Mouse (Mus musculus) small intestine, adult 2 months (tissue): ENCODE results near the gene Mlycd. TPM values are rescaled to one million over a fixed set of nuclear protein-coding genes. Genes with fewer than 3 reads are reported as not detected.
A peak's percentile ranks its signal among the peaks of the same experiment; 100 is the strongest.

Experiments
- H3K27ac ChIP-seq: fragments of 200-500 bp; 2 replicates; pipeline ENCODE4 v1.5.1; 2012; ENCODE audit warnings: low read depth, low read length, control low read depth, inconsistent platforms; ENCODE audit not compliant: insufficient read depth
- H3K27me3 ChIP-seq: fragments of 200-500 bp; 2 replicates; pipeline ENCODE4 v1.6.1; 2012; ENCODE audit warnings: mild to moderate bottlenecking, moderate library complexity, low read length, inconsistent platforms; ENCODE audit not compliant: control insufficient read depth, insufficient read depth
- H3K36me3 ChIP-seq: fragments of 200-500 bp; 2 replicates; pipeline ENCODE4 v1.6.1; 2012; ENCODE audit warnings: mild to moderate bottlenecking, low read length, control low read depth, inconsistent platforms; ENCODE audit not compliant: control insufficient read depth, insufficient read depth
- H3K4me1 ChIP-seq: fragments of 200-500 bp; 2 replicates; pipeline ENCODE4 v1.6.1; 2012; ENCODE audit warnings: low read length, inconsistent platforms, mixed read lengths; ENCODE audit not compliant: control insufficient read depth, insufficient read depth, insufficient read length
- H3K4me3 ChIP-seq: fragments of 200-500 bp; 2 replicates; pipeline ENCODE4 v1.5.1; 2012; ENCODE audit warnings: low read depth, mild to moderate bottlenecking, control low read depth, inconsistent platforms, low read length, moderate library complexity
- CTCF ChIP-seq: fragments of 200-500 bp; IDR thresholded peaks from 2 replicates; pipeline ENCODE4 v1.5.1; 2012; ENCODE audit warnings: low read depth, mild to moderate bottlenecking, control low read depth, inconsistent platforms, low read length, moderate library complexity, mixed read lengths; ENCODE audit not compliant: insufficient replicate concordance, insufficient read length; ENCODE audit errors: extremely low read depth
- POLR2A ChIP-seq: fragments of 200-500 bp; IDR thresholded peaks from 2 replicates; pipeline ENCODE4 v1.6.1; 2012; ENCODE audit warnings: low read depth, mild to moderate bottlenecking, control low read depth, inconsistent platforms, low read length, moderate library complexity
- WGBS: fragments of 180-500 bp; shearing (Covaris S2); methylation state at CpG from one replicate; pipeline ENCODE4 v1.1.7; 2018; 5-methylcytosine and 5-hydroxymethylcytosine counted together
- polyA plus RNA-seq: library from polyadenylated mRNA; depleted of rRNA; stranded (reverse); fragments of >200 nt; gene quantifications from 2 replicates; pipeline ENCODE4 v1.2.3, GENCODE M21; 2012

The Mlycd gene
- polyA plus RNA-seq, 1 experiment, result 49.6 TPM

DNA sequence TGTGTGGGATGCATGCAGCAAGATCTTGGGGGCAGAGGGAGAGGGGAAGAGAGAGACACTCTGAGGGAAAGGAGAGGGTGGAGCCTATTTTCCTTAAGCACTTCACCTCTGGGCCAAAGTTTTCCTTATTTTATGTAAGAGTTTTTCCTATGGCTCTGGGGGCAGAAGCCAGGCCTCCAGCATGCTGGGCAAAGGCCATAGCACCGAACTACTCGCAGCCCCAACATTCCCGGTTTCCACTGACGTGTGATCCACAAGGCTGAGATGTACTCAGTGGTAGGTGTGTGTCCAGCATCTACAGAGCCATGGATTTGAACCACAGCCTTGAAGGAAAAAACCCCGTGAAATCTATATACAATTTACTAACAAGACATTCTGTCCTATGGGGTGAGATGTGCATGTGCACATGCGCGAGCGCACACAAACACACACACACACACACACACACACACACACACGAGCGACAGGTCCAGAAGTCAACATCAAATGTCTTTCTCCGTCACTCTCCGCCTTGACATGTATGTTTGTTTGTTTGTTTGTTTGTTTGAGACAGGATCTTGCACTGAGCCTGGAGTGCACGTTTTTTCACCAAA is 39.0 kb downstream of the Mlycd start, which contains the start of gene Osgin1:
Gene Osgin1 (plus strand): TSS at position 543 of the 593 bp plus-strand sequence.
- peak within 1 kb of the TSS; percentile 72 for H3K27ac ChIP-seq
- no peak within 1 kb of the TSS for H3K4me3 ChIP-seq
- 90% methylated on average over 13 of the region's 13 CpGs for WGBS
- H3K4me1 ChIP-seq, result peaks cover 48% of the 10 kb centered on the region
- no peaks in the 10 kb centered on the region for H3K27me3 ChIP-seq
- TF ChIP-seq CTCF, result no peak
- H3K36me3 ChIP-seq, result no peaks in the 10 kb centered on the region

DNA sequence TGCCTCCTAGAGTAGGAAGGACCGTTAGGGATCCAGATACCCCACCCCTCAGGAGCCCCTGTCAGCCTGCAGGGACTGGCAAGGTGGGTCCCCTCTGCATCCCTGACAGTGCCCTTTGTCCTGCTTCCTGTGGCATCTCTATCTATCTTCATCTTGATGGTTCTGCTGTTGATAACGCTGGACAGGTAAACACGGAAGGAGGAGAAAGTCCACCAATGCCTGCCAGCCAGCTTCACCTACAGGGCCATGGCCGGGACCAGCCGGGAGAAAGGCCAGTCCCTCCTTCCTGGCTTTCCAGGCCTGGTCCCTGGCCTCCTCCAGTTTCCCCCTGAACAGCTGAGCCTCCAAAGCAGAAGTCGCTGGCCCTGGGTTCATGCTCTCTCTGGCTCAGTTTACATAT is 39.9 kb downstream of the Mlycd start:
- TF ChIP-seq POLR2A (no peak), CTCF (no peak)
- Histone ChIP-seq H3K4me1 (peaks cover 46% of the 10 kb centered on the region), H3K36me3 (no peaks in the 10 kb centered on the region), H3K27me3 (no peaks in the 10 kb centered on the region), H3K27ac (peak overlapping the region; percentile 72), H3K4me3 (no peak overlapping the region)
- 36% methylated on average over 6 of the region's 6 CpGs for WGBS

DNA sequence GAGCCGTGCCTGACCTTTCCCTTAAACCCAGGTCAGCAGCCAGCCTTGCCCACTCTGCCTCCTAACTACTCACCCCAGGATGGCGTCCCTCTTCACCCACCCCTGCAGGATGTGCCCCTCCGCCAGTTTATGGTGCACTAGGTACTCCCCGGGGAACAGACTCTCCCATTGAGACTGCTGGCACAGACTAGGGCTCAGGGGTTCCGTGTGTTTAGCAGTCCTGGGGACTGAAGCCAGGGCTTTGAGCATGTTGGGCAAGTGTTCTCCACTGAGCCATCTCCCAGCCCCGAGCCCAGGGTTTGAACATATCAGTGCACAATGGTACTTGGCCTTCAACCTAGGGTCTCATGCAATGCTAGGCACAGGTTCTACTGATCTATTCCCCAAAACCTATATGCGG is 40.8 kb downstream of the Mlycd start:
- Histone ChIP-seq H3K27me3 (no peaks in the 10 kb centered on the region), H3K4me1 (peaks cover 48% of the 10 kb centered on the region), H3K36me3 (peaks cover 3% of the 10 kb centered on the region; the same call in 1 of the 2 replicates), H3K27ac (no peak overlapping the region), H3K4me3 (no peak overlapping the region)
- 94% methylated on average over 7 of the region's 7 CpGs for WGBS
- TF ChIP-seq CTCF, result no peak
- no peak for TF ChIP-seq POLR2A

DNA sequence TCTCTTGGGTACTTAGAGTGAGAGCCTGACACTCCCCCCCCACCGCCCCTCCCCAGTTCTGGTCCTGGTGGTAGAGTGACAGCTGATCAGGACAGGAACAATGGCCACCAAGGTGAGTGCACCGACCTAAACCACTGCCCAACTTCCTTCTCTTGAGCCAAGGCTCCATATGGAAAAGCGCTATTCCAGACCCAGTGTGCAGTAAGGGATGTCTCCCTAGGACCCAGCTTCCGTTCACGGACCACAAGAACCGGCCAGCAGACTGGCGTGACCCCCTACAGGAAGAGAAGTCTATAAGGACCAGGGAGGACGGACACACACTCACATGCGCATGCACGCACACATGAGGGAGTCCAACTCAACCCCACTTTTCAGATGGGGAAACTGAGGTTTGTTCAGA is 41.7 kb downstream of the Mlycd start:
- TF ChIP-seq POLR2A (no peak), CTCF (no peak)
- peaks cover 54% of the 10 kb centered on the region for H3K4me1 ChIP-seq
- H3K36me3 ChIP-seq, result peaks cover 5% of the 10 kb centered on the region
- 82% methylated on average over 10 of the region's 10 CpGs for WGBS
- no peaks in the 10 kb centered on the region for H3K27me3 ChIP-seq
- peak overlapping the region; percentile 83 for H3K4me3 ChIP-seq
- peak overlapping the region; percentile 60 for H3K27ac ChIP-seq

DNA sequence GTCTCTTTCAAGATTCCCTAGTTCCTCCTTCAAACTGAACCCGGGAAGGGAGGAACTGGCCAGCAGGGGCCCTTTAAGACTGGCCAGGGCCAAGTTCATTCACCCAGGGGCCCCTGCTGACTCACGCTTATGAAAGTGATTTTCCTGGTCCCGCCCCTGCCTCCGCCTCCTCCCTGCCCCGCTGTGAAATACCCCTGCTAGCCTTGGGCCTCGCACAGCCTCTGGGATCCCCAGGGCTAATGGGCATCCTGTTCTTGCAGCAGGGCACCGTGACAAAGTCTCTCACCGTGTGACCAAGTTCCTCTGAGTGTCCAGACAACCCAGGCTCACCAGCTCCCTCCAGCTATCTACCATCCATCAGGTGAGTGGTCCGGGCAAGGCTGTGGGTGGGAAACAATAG is 42.3 kb downstream of the Mlycd start:
- Histone ChIP-seq H3K36me3 (peaks cover 11% of the 10 kb centered on the region), H3K4me1 (peaks cover 58% of the 10 kb centered on the region), H3K27ac (peak overlapping the region; percentile 85), H3K27me3 (no peaks in the 10 kb centered on the region), H3K4me3 (peak overlapping the region; percentile 83)
- TF ChIP-seq POLR2A (peak; percentile 99), CTCF (no peak; the same call in 1 of the 2 replicates)
- 5% methylated on average over 9 of the region's 9 CpGs for WGBS

DNA sequence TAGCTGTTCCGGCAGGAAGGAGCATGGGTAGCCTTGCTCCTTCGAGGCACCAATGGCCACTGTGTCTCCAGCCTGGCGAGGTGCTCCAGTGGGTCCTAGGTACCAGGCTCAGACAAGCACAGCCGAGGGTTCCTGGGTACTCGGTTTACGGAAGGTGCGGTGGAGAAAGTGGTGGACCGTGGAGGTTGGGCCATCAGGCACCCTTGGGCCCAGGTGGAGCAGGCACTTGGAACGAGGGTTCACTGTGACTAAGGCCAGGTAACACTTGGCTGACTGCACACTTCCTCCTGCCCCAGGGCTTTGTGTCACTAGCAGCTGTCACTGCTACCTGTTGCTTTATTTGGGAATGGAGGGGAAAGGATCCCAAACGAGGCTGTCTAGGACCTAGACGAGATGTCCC is 42.8 kb downstream of the Mlycd start:
- H3K36me3 ChIP-seq, result peaks cover 17% of the 10 kb centered on the region
- H3K4me3 ChIP-seq, result peak overlapping the region; percentile 83
- H3K4me1 ChIP-seq, result peaks cover 56% of the 10 kb centered on the region
- TF ChIP-seq POLR2A (no peak), CTCF (no peak)
- peak overlapping the region; percentile 85 for H3K27ac ChIP-seq
- H3K27me3 ChIP-seq, result no peaks in the 10 kb centered on the region
- 35% methylated on average over 11 of the region's 11 CpGs for WGBS

DNA sequence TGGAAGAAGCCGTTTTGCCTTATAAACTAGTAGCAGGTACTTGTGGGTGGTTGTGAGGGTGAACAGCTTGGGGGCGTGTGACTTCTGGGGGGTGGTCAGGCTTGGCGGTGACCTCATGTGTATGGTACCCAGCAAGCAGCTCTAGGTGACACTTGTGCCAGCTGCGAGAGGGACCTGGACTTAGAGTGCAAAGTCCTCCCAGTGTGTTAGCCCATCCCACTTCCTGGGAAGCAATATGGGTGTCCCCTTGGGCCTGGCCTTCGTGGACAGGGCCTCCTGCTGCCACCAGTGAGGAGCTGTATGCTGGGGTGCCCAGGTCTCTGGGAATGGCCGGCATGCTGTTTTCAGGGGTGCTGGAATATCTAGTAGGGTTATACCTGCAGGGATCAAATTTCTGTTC is 44.2 kb downstream of the Mlycd start:
- peaks cover 52% of the 10 kb centered on the region for H3K4me1 ChIP-seq
- peaks cover 30% of the 10 kb centered on the region for H3K36me3 ChIP-seq
- WGBS, result 48% methylated on average over 6 of the region's 6 CpGs
- H3K27me3 ChIP-seq, result no peaks in the 10 kb centered on the region
- no peak for TF ChIP-seq POLR2A
- TF ChIP-seq CTCF, result no peak
- H3K27ac ChIP-seq, result peak overlapping the region; percentile 95
- H3K4me3 ChIP-seq, result peak overlapping the region; percentile 57

DNA sequence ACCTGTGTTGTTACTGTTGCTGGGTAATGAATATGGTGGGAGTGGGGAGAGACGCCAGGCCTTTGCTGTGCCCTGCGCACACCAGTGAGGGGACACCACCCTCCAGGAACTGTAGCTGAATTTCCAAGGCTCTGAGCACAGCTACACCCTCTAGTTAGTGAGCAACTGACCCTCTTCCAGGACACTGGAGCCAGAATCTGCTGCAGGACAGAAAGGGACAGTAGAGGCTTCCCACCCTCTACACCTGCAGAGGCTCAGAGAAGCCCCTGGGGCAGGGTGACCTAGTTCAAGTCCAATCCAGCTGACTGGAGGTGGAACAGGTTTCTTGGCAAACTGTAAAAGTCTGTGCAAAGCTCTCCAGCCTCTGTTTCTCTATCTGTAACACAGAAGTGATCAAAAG is 44.7 kb downstream of the Mlycd start:
- TF ChIP-seq POLR2A (no peak), CTCF (no peak)
- peaks cover 35% of the 10 kb centered on the region for H3K36me3 ChIP-seq
- H3K27ac ChIP-seq, result peak overlapping the region; percentile 95
- H3K4me1 ChIP-seq, result peaks cover 47% of the 10 kb centered on the region
- WGBS, result 98% methylated on average over 2 of the region's 2 CpGs
- H3K4me3 ChIP-seq, result peak overlapping the region; percentile 57
- H3K27me3 ChIP-seq, result no peaks in the 10 kb centered on the region
